Mouse (Mus musculus): ENCODE measurements around the gene Magi1.

Magi1 gene

GRCm38 (mm10) chr6:93985111-93985510, 298.6 kb downstream of the Magi1 start:
- DNase-seq (ENCODE audit: low read depth, low spot score) = peak; percentile 34

GRCm38 (mm10) chr6:93983551-93983950, 300.2 kb downstream of the Magi1 start:
- no peak for DNase-seq (ENCODE audit: low read depth, low spot score)

- no peak for DNase-seq (ENCODE audit: low read depth, low spot score)
Measured at GRCm38 (mm10) chr6:93981211-93981610, 302.5 kb downstream of the Magi1 start.

- peak; percentile 38 for DNase-seq (ENCODE audit: low read depth, low spot score)
Measured at GRCm38 (mm10) chr6:93979241-93979640, 304.5 kb downstream of the Magi1 start.

- no peak for DNase-seq (ENCODE audit: low read depth, low spot score)
Measured at GRCm38 (mm10) chr6:93968721-93969120, 315.0 kb downstream of the Magi1 start.

GRCm38 (mm10) chr6:93962757-93963336, 320.9 kb downstream of the Magi1 start:
- no peak for DNase-seq (ENCODE audit: low read depth, low spot score)

- DNase-seq (ENCODE audit: low read depth, low spot score) = no peak
Measured at GRCm38 (mm10) chr6:93961782-93962181, 321.9 kb downstream of the Magi1 start.

- DNase-seq (ENCODE audit: low read depth, low spot score) = no peak
Measured at GRCm38 (mm10) chr6:93957172-93957571, 326.5 kb downstream of the Magi1 start.

- no peak for DNase-seq (ENCODE audit: low read depth, low spot score)
Measured at GRCm38 (mm10) chr6:93946612-93947011, 337.1 kb downstream of the Magi1 start.

- DNase-seq (ENCODE audit: low read depth, low spot score) = no peak
Measured at GRCm38 (mm10) chr6:93936359-93936758, 347.4 kb downstream of the Magi1 start.

GRCm38 (mm10) chr6:93935793-93936192, 347.9 kb downstream of the Magi1 start:
- no peak for DNase-seq (ENCODE audit: low read depth, low spot score)

GRCm38 (mm10) chr6:93934700-93935099, 349.0 kb downstream of the Magi1 start:
- no peak for DNase-seq (ENCODE audit: low read depth, low spot score)

- DNase-seq (ENCODE audit: low read depth, low spot score) = no peak
Measured at GRCm38 (mm10) chr6:93924568-93924967, 359.1 kb downstream of the Magi1 start.

GRCm38 (mm10) chr6:93923972-93924371, 359.7 kb downstream of the Magi1 start:
- no peak for DNase-seq (ENCODE audit: low read depth, low spot score)

GRCm38 (mm10) chr6:93923351-93923750, 360.4 kb downstream of the Magi1 start:
- no peak for DNase-seq (ENCODE audit: low read depth, low spot score)

GRCm38 (mm10) chr6:93922931-93923330, 360.8 kb downstream of the Magi1 start:
- no peak for DNase-seq (ENCODE audit: low read depth, low spot score)

GRCm38 (mm10) chr6:93913226-93913861, 370.4 kb downstream of the Magi1 start:
- DNase-seq (ENCODE audit: low read depth, low spot score) = peak; percentile 61

- DNase-seq (ENCODE audit: low read depth, low spot score) = peak; percentile 47
Measured at GRCm38 (mm10) chr6:93912582-93913225, 371.0 kb downstream of the Magi1 start.

- no peak for DNase-seq (ENCODE audit: low read depth, low spot score)
Measured at GRCm38 (mm10) chr6:93912003-93912581, 371.6 kb downstream of the Magi1 start.

- no peak for DNase-seq (ENCODE audit: low read depth, low spot score)
Measured at GRCm38 (mm10) chr6:93911420-93911819, 372.3 kb downstream of the Magi1 start.

- DNase-seq (ENCODE audit: low read depth, low spot score) = no peak
Measured at GRCm38 (mm10) chr6:93909976-93910375, 373.7 kb downstream of the Magi1 start.

GRCm38 (mm10) chr6:93904987-93905386, 378.7 kb downstream of the Magi1 start:
- DNase-seq (ENCODE audit: low read depth, low spot score) = no peak

GRCm38 (mm10) chr6:93902239-93902638, 381.5 kb downstream of the Magi1 start:
- DNase-seq (ENCODE audit: low read depth, low spot score) = no peak
